Mouse (Mus musculus) G1E (cell line): ENCODE data around the gene Kcnh7.

Experiments
- CTCF ChIP-seq: IDR thresholded peaks from 2 replicates; pipeline ENCODE4 v1.5.1; 2012; ENCODE audit warnings: low read depth, low read length, inconsistent platforms, mixed read lengths
- GATA1 ChIP-seq: IDR thresholded peaks from 2 replicates; pipeline ENCODE4 v1.6.1; 2012; ENCODE audit warnings: borderline replicate concordance, low read length, inconsistent platforms, mixed read lengths

- TF ChIP-seq CTCF (no peak), GATA1 (no peak)
Observed at GRCm38 (mm10) chr2:63120316-63120715, 63.8 kb downstream of the Kcnh7 start.
